In the genomic region with DNA sequence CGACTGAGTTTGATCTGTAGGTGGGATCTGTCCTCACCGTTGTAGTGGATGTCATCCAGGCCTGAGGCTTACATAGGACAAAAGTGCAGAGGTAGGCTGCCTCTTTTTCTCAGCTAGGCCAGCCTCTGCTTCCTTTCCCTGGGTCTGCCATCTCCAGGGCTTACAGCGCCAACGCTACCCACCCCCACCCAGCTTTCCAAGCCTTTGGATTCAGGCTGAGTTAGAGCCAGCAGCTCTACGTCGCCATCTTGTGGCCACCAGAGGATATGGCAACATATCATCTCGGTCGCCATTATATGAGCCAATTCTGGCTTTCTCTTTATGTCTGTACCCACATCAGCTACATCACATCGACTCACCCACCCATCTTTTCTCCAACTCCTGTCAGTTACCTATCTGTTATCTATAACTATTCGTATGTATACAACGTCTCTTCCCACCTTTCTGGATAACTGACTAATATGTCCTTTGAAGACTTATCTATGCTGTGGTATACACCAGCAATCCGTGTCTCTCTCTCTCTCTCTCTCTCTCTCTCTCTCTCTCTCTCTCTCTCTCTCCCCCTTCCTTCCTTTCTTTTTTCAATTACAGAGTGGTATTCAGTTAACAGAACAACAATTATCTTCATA, we compare ENCODE assay signal across 8 mouse cellular contexts.
A peak's percentile ranks its signal among the peaks of the same experiment; 100 is the strongest.
DNase-seq lines count a peak whose midpoint lies in the region; ATAC-seq lines count a peak whose summit lies in the region.

No protein-coding gene starts in this region.

- no peak overlapping the region for H3K9ac ChIP-seq in embryonic facial prominence, embryonic 15.5 days

- H3K4me1 ChIP-seq in embryonic facial prominence, embryonic 15.5 days: peaks cover 11% of the 10 kb centered on the region; the same call in 1 of the 2 replicates
- H3K4me1 ChIP-seq in hindbrain, embryonic 10.5 days (replicated peaks): peaks cover 21% of the 10 kb centered on the region

- H3K27ac ChIP-seq in embryonic facial prominence, embryonic 15.5 days (replicated peaks): 0 out of 2 replicates have a peak overlapping the region, but pooled peaks have one; percentile 48
- H3K27ac ChIP-seq in hindbrain, embryonic 10.5 days: peak overlapping the region; percentile 76

- H3K4me3 ChIP-seq in embryonic facial prominence, embryonic 15.5 days (replicated peaks): peak overlapping the region; percentile 10; the same call in 1 of the 2 replicates
- no peak overlapping the region for H3K4me3 ChIP-seq in hindbrain, embryonic 10.5 days

- intact Hi-C loops in gastrocnemius, postnatal 14 days (cut with DNase I; ENCODE audit: low total_unique reads): no loop called here
- intact Hi-C loops in left cerebral cortex, postnatal 10 days (cut with DNase I): loop anchor here (2.0 kb wide), 1 partner anchor 628 kb away; no protein-coding TSS in a partner anchor

- WGBS in embryonic facial prominence, embryonic 15.5 days: 9% methylated on average over 12 of the region's 12 CpGs
- WGBS in hindbrain, embryonic 10.5 days: 13% methylated on average over 12 of the region's 12 CpGs

- H3K9me3 ChIP-seq in embryonic facial prominence, embryonic 15.5 days (replicated peaks): no peaks in the 10 kb centered on the region
- H3K9me3 ChIP-seq in hindbrain, embryonic 10.5 days: no peaks in the 10 kb centered on the region

- no peaks in the 10 kb centered on the region for H3K27me3 ChIP-seq in embryonic facial prominence, embryonic 15.5 days
- H3K27me3 ChIP-seq in hindbrain, embryonic 10.5 days (ENCODE audit: insufficient read depth, poor library complexity, severe bottlenecking): no peaks in the 10 kb centered on the region

- peak; percentile 69; the same call in 1 of the 2 replicates for ATAC-seq in embryonic facial prominence, embryonic 15.5 days (ENCODE audit: insufficient number of reproducible peaks, low FRiP score, low TSS enrichment, low read depth)
- peak; percentile 84 for ATAC-seq in megakaryocyte-erythroid progenitor cell, adult 5-6 weeks (replicated peaks; ENCODE audit: low FRiP score, low TSS enrichment, poor library complexity, severe bottlenecking)

- peak; percentile 55 for DNase-seq in gastrocnemius, postnatal 14 days
- no peak for DNase-seq in gastrocnemius, adult 18-20 months (ENCODE audit: low spot score)
- peak; percentile 66 to 67 for DNase-seq in adrenal gland, postnatal 36 days
- peak; percentile 78 for DNase-seq in hindbrain, embryonic 10.5 days (ENCODE audit: low spot score)
- peak; percentile 58 to 65 for DNase-seq in left cerebral cortex, postnatal 10 days (ENCODE audit: extremely low spot score in 1 of 2, low spot score in 2 of 2)
- DNase-seq in right cerebral cortex, postnatal 25 days: peak; percentile 63

- no peaks in the 10 kb centered on the region for H3K36me3 ChIP-seq in embryonic facial prominence, embryonic 15.5 days
- no peaks in the 10 kb centered on the region for H3K36me3 ChIP-seq in hindbrain, embryonic 10.5 days

- peak overlapping the region; percentile 24; the same call in 1 of the 2 replicates for H3K4me2 ChIP-seq in embryonic facial prominence, embryonic 15.5 days (replicated peaks)
